Mouse (Mus musculus): ENCODE data around the gene Hoxd12.

The Hoxd12 gene

GRCm38 (mm10) chr2:74680561-74681398 lies 6.0 kb downstream of the Hoxd12 start:
- WGBS, result 5% methylated on average over 21 of the region's 21 CpGs

GRCm38 (mm10) chr2:74681594-74682531 lies 7.0 kb downstream of the Hoxd12 start:
- WGBS, result 2% methylated on average over 76 of the region's 78 CpGs

- 1% methylated on average over 50 of the region's 51 CpGs for WGBS
These were observed 8.0 kb downstream of the Hoxd12 start for GRCm38 (mm10) chr2:74682796-74683195.

- 1% methylated on average over 18 of the region's 18 CpGs for WGBS
These were observed 8.7 kb downstream of the Hoxd12 start for GRCm38 (mm10) chr2:74683471-74683951.

- 2% methylated on average over 12 of the region's 12 CpGs for WGBS
These were observed 9.3 kb downstream of the Hoxd12 start for GRCm38 (mm10) chr2:74684106-74684505.

- 20% methylated on average over 4 of the region's 4 CpGs for WGBS
These were observed 10.3 kb downstream of the Hoxd12 start for GRCm38 (mm10) chr2:74685059-74685603.

GRCm38 (mm10) chr2:74686301-74686987 lies 11.6 kb downstream of the Hoxd12 start:
- 8% methylated on average over 17 of the region's 17 CpGs for WGBS

- 1% methylated on average over 27 of the region's 27 CpGs for WGBS
These were observed 12.3 kb downstream of the Hoxd12 start for GRCm38 (mm10) chr2:74686988-74687697.

- 3% methylated on average over 31 of the region's 31 CpGs for WGBS
These were observed 13.1 kb downstream of the Hoxd12 start for GRCm38 (mm10) chr2:74687698-74688555.

GRCm38 (mm10) chr2:74688795-74689573 lies 14.2 kb downstream of the Hoxd12 start:
- WGBS, result 9% methylated on average over 12 of the region's 12 CpGs

- 3% methylated on average over 24 of the region's 24 CpGs for WGBS
These were observed 14.9 kb downstream of the Hoxd12 start for GRCm38 (mm10) chr2:74689574-74690337.

- WGBS, result 15% methylated on average over 8 of the region's 8 CpGs
These were observed 15.5 kb downstream of the Hoxd12 start for GRCm38 (mm10) chr2:74690338-74690716.

- 3% methylated on average over 56 of the region's 56 CpGs for WGBS
These were observed 16.5 kb downstream of the Hoxd12 start, which contains the start of gene Hoxd10 for GRCm38 (mm10) chr2:74691022-74691951. Hoxd10 (plus strand) TSS chr2:74691924.

- WGBS, result 4% methylated on average over 35 of the region's 35 CpGs
These were observed 17.4 kb downstream of the Hoxd12 start for GRCm38 (mm10) chr2:74691995-74692807.

- WGBS, result 4% methylated on average over 20 of the region's 20 CpGs
These were observed 18.1 kb downstream of the Hoxd12 start for GRCm38 (mm10) chr2:74692808-74693431.

- 9% methylated on average over 4 of the region's 4 CpGs for WGBS
These were observed 18.6 kb downstream of the Hoxd12 start for GRCm38 (mm10) chr2:74693432-74693827.
